Mouse (Mus musculus) forebrain, embryonic 16.5 days (tissue): ENCODE data around the gene Clrn1. TPM values are rescaled to one million over a fixed set of nuclear protein-coding genes. Genes with fewer than 3 reads are reported as not detected.

Source experiments
- ATAC-seq: fragments of 200-750 bp; cut with Nextera tagmentation; 2 replicates; pipeline ENCODE4 v1.8.0; 2017; ENCODE audit warnings: mild to moderate bottlenecking, moderate library complexity
- H3K27ac ChIP-seq: fragments of 300-500 bp; sonication (generic); 2 replicates; pipeline ENCODE4 v1.5.1; 2014; ENCODE audit warnings: low read length, control low read depth
- H3K27me3 ChIP-seq: fragments of 300-500 bp; sonication (generic); replicated peaks from 2 replicates; pipeline ENCODE4 v1.6.1; 2014; ENCODE audit warnings: low read length; ENCODE audit not compliant: control insufficient read depth, insufficient read depth
- H3K36me3 ChIP-seq: fragments of 300-500 bp; sonication (generic); 2 replicates; pipeline ENCODE4 v1.6.1; 2014; ENCODE audit not compliant: control insufficient read depth, insufficient read depth
- H3K4me1 ChIP-seq: fragments of 300-500 bp; sonication (generic); replicated peaks from 2 replicates; pipeline ENCODE4 v1.6.1; 2014; ENCODE audit warnings: low read length; ENCODE audit not compliant: control insufficient read depth, insufficient read depth
- H3K4me2 ChIP-seq: fragments of 300-500 bp; sonication (generic); 2 replicates; pipeline ENCODE4 v1.6.1; 2014; ENCODE audit warnings: mild to moderate bottlenecking, low read length, control low read depth
- H3K4me3 ChIP-seq: fragments of 300-500 bp; sonication (generic); replicated peaks from 2 replicates; pipeline ENCODE4 v1.5.1; 2014; ENCODE audit warnings: mild to moderate bottlenecking, low read length, control low read depth
- H3K9ac ChIP-seq: fragments of 300-500 bp; sonication (generic); replicated peaks from 2 replicates; pipeline ENCODE4 v1.6.1; 2014; ENCODE audit warnings: low read depth, low read length, control low read depth
- H3K9me3 ChIP-seq: fragments of 300-500 bp; sonication (generic); 2 replicates; pipeline ENCODE4 v1.6.1; 2016; ENCODE audit warnings: low read length; ENCODE audit not compliant: control insufficient read depth
- WGBS: fragments of 180-500 bp; shearing (Covaris S2); extraction: QIAGEN DNeasy Blood & Tissue Kit; methylation state at CpG from one replicate; pipeline ENCODE4 v1.1.7; 2014; 5-methylcytosine and 5-hydroxymethylcytosine counted together
- polyA plus RNA-seq: library from polyadenylated mRNA; unstranded; fragments of >200 nt; fragmentation: Nextera tagmentation; extraction: Ambion mirVana; gene quantifications from 2 replicates; pipeline ENCODE4 v1.2.1, GENCODE M21; 2015

The Clrn1 gene
- polyA plus RNA-seq, 1 experiment from 2014 or later, result 2.0 TPM

DNA sequence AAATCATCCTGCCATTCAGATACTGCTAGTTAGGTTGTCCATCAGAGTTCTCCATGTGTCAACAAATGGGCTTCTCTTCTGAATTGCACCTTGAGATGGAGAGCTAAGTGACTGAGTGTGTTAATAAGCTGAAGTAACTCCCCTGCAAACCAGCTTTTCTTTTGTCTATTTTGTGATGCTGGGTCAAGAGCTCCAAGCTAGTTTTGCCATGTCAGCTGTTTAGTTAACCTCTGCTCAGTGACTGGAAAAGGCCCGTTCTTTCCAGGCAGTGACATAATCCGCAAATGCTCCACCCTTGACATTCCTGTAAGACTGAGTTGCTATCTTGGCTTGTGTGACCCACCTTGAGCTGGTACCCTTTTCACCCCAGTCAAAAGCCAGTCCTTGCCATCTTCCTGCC lies 22.2 kb downstream of the Clrn1 start:
- Histone ChIP-seq H3K9ac (no peak overlapping the region), H3K9me3 (no peaks in the 10 kb centered on the region), H3K4me1 (peaks cover 5% of the 10 kb centered on the region), H3K27ac (no peak overlapping the region), H3K4me3 (no peak overlapping the region), H3K4me2 (no peak overlapping the region), H3K27me3 (no peaks in the 10 kb centered on the region), H3K36me3 (no peaks in the 10 kb centered on the region)
- ATAC-seq, result no peak
- 81% methylated on average over 2 of the region's 2 CpGs for WGBS

DNA sequence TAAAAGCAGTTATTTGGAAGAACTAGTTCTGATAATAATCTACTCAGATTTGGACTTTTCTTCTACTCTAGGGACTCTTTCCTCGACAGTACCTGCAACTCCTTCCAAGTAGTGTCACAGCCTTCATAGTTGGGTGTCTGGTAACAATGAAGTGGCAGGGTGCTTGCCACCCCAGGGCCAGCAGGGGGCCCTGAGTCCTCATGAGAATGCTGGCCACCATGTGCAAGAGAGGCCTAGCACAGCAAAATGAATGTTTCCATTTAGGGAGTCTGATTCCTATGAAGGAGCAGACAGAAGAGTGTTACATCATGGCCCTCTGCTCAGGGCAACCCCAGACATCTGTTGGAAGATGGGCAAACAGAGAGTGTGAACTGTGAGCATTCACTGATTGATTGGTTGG lies 41.7 kb downstream of the Clrn1 start:
- Histone ChIP-seq H3K4me3 (no peak overlapping the region), H3K27me3 (no peaks in the 10 kb centered on the region), H3K36me3 (no peaks in the 10 kb centered on the region), H3K9ac (no peak overlapping the region), H3K4me1 (no peaks in the 10 kb centered on the region), H3K27ac (no peak overlapping the region), H3K9me3 (no peaks in the 10 kb centered on the region), H3K4me2 (no peak overlapping the region)
- peak; percentile 68 for ATAC-seq
- 61% methylated on average over 1 of the region's 1 CpGs for WGBS

DNA sequence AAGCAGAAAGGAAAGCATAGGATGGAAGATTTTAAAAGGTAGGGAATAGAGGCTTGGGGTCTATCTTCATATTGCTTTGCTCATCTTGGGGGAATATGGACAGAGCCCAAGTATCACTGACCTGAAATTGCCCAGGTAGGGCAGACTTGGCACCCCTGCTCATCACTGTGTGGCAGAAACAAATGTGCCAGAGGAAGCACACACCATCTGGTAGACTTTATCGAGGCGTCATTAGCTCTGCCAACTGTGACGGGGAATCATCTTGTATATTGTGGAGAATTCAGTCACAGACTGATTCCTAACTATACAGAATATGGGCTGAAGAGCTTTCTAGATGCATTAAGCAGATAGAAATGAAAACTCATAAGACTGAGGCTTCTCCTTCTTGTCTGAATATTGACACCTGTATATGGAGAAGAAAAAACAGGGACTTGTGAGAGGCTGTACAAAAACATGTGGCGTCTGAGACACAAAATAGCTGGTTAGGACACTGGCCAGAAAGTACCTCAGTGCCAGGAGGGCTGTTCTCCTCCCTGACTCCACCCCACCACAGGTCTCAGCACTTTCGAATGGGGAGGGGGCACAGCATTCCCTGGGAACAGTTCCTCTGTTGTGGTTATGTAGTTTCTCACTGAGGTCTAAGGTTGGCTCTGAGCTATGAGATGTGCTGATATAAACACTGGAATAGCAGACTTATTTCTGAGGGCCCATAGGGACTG lies 51.5 kb downstream of the Clrn1 start:
- 59% methylated on average over 5 of the region's 5 CpGs for WGBS
- peak; percentile 77 for ATAC-seq

DNA sequence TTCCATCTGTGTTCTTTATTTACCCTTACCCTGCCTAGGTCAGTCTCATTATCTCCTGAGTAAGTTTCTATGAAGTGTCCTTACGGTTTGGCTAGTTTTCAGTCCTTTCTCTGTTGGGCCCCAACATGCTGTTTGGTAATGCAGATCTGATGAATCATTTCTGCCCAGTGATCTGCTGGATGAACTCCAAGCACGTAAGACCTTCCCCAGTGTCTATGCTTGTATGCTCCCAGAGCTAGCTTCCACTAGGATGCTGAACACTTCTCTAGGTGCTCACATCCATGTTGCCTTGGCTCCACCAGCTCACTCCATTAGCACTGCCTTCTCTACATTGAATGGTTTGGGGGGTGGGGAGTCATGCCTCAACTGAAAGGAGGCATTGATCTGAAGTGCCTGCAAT lies 52.3 kb downstream of the Clrn1 start:
- Histone ChIP-seq H3K36me3 (no peaks in the 10 kb centered on the region), H3K9me3 (no peaks in the 10 kb centered on the region), H3K27ac (no peak overlapping the region), H3K4me3 (no peak overlapping the region), H3K4me1 (no peaks in the 10 kb centered on the region), H3K4me2 (no peak overlapping the region), H3K9ac (no peak overlapping the region), H3K27me3 (no peaks in the 10 kb centered on the region)
- ATAC-seq, result no peak; the same call in 1 of the 2 replicates
- 66% methylated on average over 2 of the region's 2 CpGs for WGBS

More for the DNA sequence above, 51.5 kb downstream of the Clrn1 start:
- Histone ChIP-seq H3K4me1 (no peaks in the 10 kb centered on the region), H3K36me3 (no peaks in the 10 kb centered on the region), H3K9me3 (no peaks in the 10 kb centered on the region), H3K27me3 (no peaks in the 10 kb centered on the region), H3K27ac (no peak overlapping the region), H3K9ac (no peak overlapping the region), H3K4me2 (no peak overlapping the region), H3K4me3 (no peak overlapping the region)

DNA sequence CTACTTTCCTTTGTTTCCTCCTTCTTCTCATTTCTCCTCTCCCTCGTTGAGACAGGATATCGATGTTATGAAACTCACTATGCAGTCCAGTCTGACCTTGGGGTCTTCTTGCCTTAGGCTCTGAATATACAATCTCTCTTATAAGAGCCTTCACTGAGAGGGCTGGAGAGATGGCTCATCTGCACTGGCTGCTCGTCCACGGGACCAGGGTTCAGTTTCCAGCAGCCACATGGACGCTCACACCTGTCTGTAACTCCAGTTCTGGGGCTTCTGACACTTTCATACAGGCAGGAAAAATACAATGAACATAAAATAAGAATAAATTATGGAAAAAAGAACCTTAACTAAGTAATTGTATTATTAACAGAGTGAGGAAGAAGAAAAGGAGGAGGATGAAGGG lies 53.6 kb downstream of the Clrn1 start:
- Histone ChIP-seq H3K4me1 (no peaks in the 10 kb centered on the region), H3K9me3 (no peaks in the 10 kb centered on the region), H3K27ac (no peak overlapping the region), H3K4me2 (no peak overlapping the region), H3K27me3 (no peaks in the 10 kb centered on the region), H3K4me3 (no peak overlapping the region), H3K9ac (no peak overlapping the region), H3K36me3 (no peaks in the 10 kb centered on the region)
- WGBS, result 87% methylated on average over 5 of the region's 5 CpGs
- ATAC-seq, result no peak

DNA sequence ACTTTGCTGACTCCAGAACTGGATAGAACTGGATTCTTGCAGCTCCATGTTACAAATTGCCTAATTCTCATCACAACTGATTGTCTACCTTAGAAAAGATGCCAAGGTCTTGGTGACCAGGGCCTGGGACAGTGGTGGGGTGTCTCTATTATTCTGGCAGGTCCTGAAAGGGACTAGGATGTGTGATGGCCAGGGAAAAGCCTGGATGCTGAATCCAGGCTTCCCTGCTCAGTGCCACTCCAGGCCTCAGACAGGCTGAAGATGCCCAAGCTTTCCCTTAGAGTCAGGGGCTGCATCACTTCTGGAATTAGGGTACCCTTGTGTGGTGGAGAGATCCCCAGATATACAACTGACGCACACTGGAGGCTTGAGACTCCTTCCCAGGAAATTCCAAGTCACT lies 55.2 kb downstream of the Clrn1 start:
- Histone ChIP-seq H3K4me1 (no peaks in the 10 kb centered on the region), H3K36me3 (no peaks in the 10 kb centered on the region), H3K27ac (no peak overlapping the region), H3K9ac (no peak overlapping the region), H3K27me3 (no peaks in the 10 kb centered on the region), H3K4me3 (no peak overlapping the region), H3K9me3 (no peaks in the 10 kb centered on the region), H3K4me2 (no peak overlapping the region)
- WGBS, result 93% methylated on average over 1 of the region's 1 CpGs
- no peak for ATAC-seq

DNA sequence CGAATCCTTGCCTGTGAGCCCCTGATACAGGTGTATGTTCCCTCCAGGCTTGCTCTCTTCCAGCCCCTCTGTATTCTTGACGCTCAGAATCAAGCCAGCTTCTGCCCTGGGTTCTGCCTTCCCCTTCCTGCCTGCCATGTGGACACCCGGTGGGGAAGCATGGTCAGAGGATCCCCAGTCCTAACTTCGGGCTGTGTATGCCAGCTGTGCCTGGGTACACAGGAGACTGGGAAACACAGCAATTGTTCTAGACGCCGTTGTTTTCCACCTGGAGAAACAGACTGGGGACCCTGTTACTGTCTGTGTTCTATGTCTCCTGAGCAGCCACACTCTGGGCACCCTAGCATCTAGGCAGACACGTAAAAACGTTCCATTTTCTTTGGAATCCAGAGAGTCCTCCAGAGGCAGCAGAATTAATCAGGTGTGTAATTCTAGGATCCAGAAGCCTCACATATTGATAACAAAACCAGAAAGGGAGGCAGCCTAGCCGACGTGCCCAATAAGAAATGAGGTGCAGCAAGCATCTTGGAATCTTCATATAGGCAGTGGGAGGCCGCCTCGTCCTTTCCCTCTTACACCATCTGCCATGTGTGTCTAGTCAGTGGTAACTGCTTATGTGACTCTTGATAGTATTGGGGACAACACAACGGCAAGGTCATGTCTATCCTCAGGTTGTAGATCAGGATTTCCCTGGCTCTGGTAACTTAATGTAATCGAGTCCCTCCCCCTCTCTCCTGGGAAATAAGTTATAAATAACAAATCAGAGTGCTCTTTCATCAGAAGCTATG lies 56.6 kb downstream of the Clrn1 start:
- WGBS, result 88% methylated on average over 14 of the region's 14 CpGs
- no peaks in the 10 kb centered on the region for H3K27me3 ChIP-seq
- ATAC-seq, result no peak

DNA sequence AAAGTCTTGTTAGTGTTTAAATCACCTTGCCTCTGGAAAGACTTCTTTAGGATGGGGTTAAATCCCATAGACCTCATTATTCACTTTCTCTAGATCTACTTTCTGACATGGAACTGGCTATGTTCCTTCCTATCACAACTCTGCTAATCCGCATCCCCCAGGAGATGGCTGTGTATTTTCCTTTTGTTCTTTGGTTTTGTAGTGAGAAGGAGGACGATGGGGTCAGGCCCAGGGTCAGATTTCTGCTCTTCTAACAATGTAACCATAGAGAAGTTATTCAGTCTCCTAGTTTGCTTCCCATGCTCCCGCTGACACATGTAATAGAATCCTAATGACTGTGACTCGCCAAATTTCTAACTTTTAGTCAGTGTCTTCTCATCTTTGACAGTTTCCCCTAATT lies 58.9 kb downstream of the Clrn1 start:
- 6% methylated on average over 4 of the region's 4 CpGs for WGBS
- no peak for ATAC-seq
- no peaks in the 10 kb centered on the region for H3K27me3 ChIP-seq

More for the DNA sequence above, 56.6 kb downstream of the Clrn1 start:
- Histone ChIP-seq H3K4me3 (no peak overlapping the region), H3K36me3 (no peaks in the 10 kb centered on the region), H3K4me2 (no peak overlapping the region), H3K4me1 (no peaks in the 10 kb centered on the region), H3K27ac (no peak overlapping the region), H3K9me3 (no peaks in the 10 kb centered on the region), H3K9ac (no peak overlapping the region)

DNA sequence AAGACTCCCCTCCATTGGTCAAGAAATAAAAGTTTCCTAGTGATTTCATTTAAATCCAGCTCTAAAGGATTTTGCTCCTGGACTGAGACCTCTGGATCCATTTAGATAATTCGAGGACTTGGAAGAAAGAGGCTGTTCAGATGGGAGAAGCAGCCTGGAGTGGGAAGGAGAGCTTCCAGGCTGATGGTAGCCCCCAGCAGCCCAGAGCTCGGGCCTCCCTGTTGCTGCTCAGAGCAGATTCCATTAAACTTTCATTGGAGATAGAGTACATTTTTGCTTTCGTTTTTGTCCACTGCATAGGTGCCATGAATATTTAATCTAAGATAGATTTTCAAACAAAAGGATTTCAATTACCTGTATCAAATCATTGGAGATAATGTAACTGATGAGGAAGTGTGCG lies 62.9 kb downstream of the Clrn1 start, which contains the start of gene Mindy4b-ps:
Gene Mindy4b-ps (minus strand): TSS at position 101 of the 400 bp plus-strand sequence.
- 69% methylated on average over 4 of the region's 4 CpGs for WGBS
- H3K36me3 ChIP-seq, result no peaks in the 10 kb centered on the region
- H3K4me3 ChIP-seq, result no peak within 1 kb of the TSS
- H3K4me2 ChIP-seq, result no peak within 1 kb of the TSS
- no peaks in the 10 kb centered on the region for H3K4me1 ChIP-seq
- ATAC-seq, result no peak
- no peaks in the 10 kb centered on the region for H3K9me3 ChIP-seq
- H3K27ac ChIP-seq, result no peak within 1 kb of the TSS
- no peaks in the 10 kb centered on the region for H3K27me3 ChIP-seq
- H3K9ac ChIP-seq, result no peak within 1 kb of the TSS

More for the DNA sequence above, 58.9 kb downstream of the Clrn1 start:
- Histone ChIP-seq H3K9ac (no peak overlapping the region), H3K36me3 (no peaks in the 10 kb centered on the region), H3K27ac (no peak overlapping the region), H3K4me2 (no peak overlapping the region), H3K4me3 (no peak overlapping the region), H3K4me1 (no peaks in the 10 kb centered on the region), H3K9me3 (no peaks in the 10 kb centered on the region)
